Mouse (Mus musculus) liver, embryonic 12.5 days (tissue): ENCODE data around the gene Il9. TPM values are rescaled to one million over a fixed set of nuclear protein-coding genes. Genes with fewer than 3 reads are reported as not detected.

Source experiments
- ATAC-seq: fragments of 200-750 bp; cut with Nextera tagmentation; 2 replicates; pipeline ENCODE4 v1.8.0; 2017; ENCODE audit warnings: moderate number of reproducible peaks, mild to moderate bottlenecking, moderate library complexity
- H3K27ac ChIP-seq: fragments of 300-500 bp; sonication (generic); 2 replicates; pipeline ENCODE4 v1.5.1; 2016; ENCODE audit warnings: mild to moderate bottlenecking
- H3K27me3 ChIP-seq: fragments of 300-500 bp; sonication (generic); replicated peaks from 2 replicates; pipeline ENCODE4 v1.6.1; 2016; ENCODE audit warnings: mild to moderate bottlenecking, moderate library complexity
- H3K36me3 ChIP-seq: fragments of 300-500 bp; sonication (generic); 2 replicates; pipeline ENCODE4 v1.6.1; 2016; ENCODE audit warnings: mild to moderate bottlenecking, moderate library complexity
- H3K4me1 ChIP-seq: fragments of 300-500 bp; sonication (generic); 2 replicates; pipeline ENCODE4 v1.6.1; 2016
- H3K4me2 ChIP-seq: fragments of 300-500 bp; sonication (generic); 2 replicates; pipeline ENCODE4 v1.6.1; 2016; ENCODE audit warnings: mild to moderate bottlenecking, moderate library complexity
- H3K4me3 ChIP-seq: fragments of 300-500 bp; sonication (generic); 2 replicates; pipeline ENCODE4 v1.5.1; 2016; ENCODE audit warnings: mild to moderate bottlenecking, moderate library complexity
- H3K9ac ChIP-seq: fragments of 300-500 bp; sonication (generic); 2 replicates; pipeline ENCODE4 v1.6.1; 2016; ENCODE audit warnings: mild to moderate bottlenecking, moderate library complexity
- H3K9me3 ChIP-seq: fragments of 300-500 bp; sonication (generic); replicated peaks from 2 replicates; pipeline ENCODE4 v1.6.1; 2016; ENCODE audit warnings: mild to moderate bottlenecking, moderate library complexity
- WGBS: fragments of 180-500 bp; shearing (Covaris S2); methylation state at CpG from one replicate; pipeline ENCODE4 v1.1.7; 2016; ENCODE audit not compliant: insufficient replicate concordance; 5-methylcytosine and 5-hydroxymethylcytosine counted together
- polyA plus RNA-seq: library from polyadenylated mRNA; unstranded; fragments of >200 nt; fragmentation: Nextera tagmentation; extraction: Ambion mirVana; gene quantifications from 2 replicates; pipeline ENCODE4 v1.2.1, GENCODE M21; 2016

Gene Il9
- polyA plus RNA-seq, 1 experiment from 2014 or later = not detected

GRCm38 (mm10) chr13:56468536-56468935 is 13.5 kb downstream of the Il9 start:
- H3K4me2 ChIP-seq = no peak overlapping the region
- H3K27ac ChIP-seq = no peak overlapping the region
- H3K4me3 ChIP-seq = no peak overlapping the region
- H3K36me3 ChIP-seq = no peaks in the 10 kb centered on the region
- H3K27me3 ChIP-seq = no peaks in the 10 kb centered on the region
- 75% methylated on average over 4 of the region's 4 CpGs for WGBS
- no peaks in the 10 kb centered on the region for H3K9me3 ChIP-seq
- H3K9ac ChIP-seq = no peak overlapping the region
- no peaks in the 10 kb centered on the region for H3K4me1 ChIP-seq
- ATAC-seq = no peak

GRCm38 (mm10) chr13:56467786-56468185 is 14.3 kb downstream of the Il9 start:
- H3K27me3 ChIP-seq = no peaks in the 10 kb centered on the region
- no peaks in the 10 kb centered on the region for H3K36me3 ChIP-seq
- WGBS = 77% methylated on average over 7 of the region's 7 CpGs
- ATAC-seq = no peak
- H3K4me3 ChIP-seq = no peak overlapping the region
- no peaks in the 10 kb centered on the region for H3K9me3 ChIP-seq
- no peaks in the 10 kb centered on the region for H3K4me1 ChIP-seq
- no peak overlapping the region for H3K4me2 ChIP-seq
- no peak overlapping the region for H3K9ac ChIP-seq
- H3K27ac ChIP-seq = no peak overlapping the region

GRCm38 (mm10) chr13:56463750-56464149 is 18.3 kb downstream of the Il9 start:
- H3K4me1 ChIP-seq = no peaks in the 10 kb centered on the region
- no peak for ATAC-seq
- H3K9me3 ChIP-seq = no peaks in the 10 kb centered on the region
- no peak overlapping the region for H3K27ac ChIP-seq
- no peaks in the 10 kb centered on the region for H3K36me3 ChIP-seq
- no peaks in the 10 kb centered on the region for H3K27me3 ChIP-seq
- H3K4me2 ChIP-seq = no peak overlapping the region
- H3K9ac ChIP-seq = no peak overlapping the region
- H3K4me3 ChIP-seq = no peak overlapping the region
- WGBS = 69% methylated on average over 6 of the region's 6 CpGs

GRCm38 (mm10) chr13:56463261-56463660 is 18.8 kb downstream of the Il9 start:
- Histone ChIP-seq H3K9me3 (no peaks in the 10 kb centered on the region), H3K4me1 (no peaks in the 10 kb centered on the region)
- ATAC-seq = no peak

GRCm38 (mm10) chr13:56462791-56463190 is 19.3 kb downstream of the Il9 start:
- H3K4me2 ChIP-seq = no peak overlapping the region
- H3K27ac ChIP-seq = no peak overlapping the region
- WGBS = 75% methylated on average over 4 of the region's 4 CpGs
- no peaks in the 10 kb centered on the region for H3K27me3 ChIP-seq
- no peak overlapping the region for H3K4me3 ChIP-seq
- no peaks in the 10 kb centered on the region for H3K36me3 ChIP-seq
- no peak overlapping the region for H3K9ac ChIP-seq
- H3K9me3 ChIP-seq = no peaks in the 10 kb centered on the region
- ATAC-seq = no peak
- no peaks in the 10 kb centered on the region for H3K4me1 ChIP-seq

More at GRCm38 (mm10) chr13:56463261-56463660, 18.8 kb downstream of the Il9 start:
- Histone ChIP-seq H3K4me3 (no peak overlapping the region), H3K27ac (no peak overlapping the region), H3K36me3 (no peaks in the 10 kb centered on the region), H3K9ac (no peak overlapping the region), H3K27me3 (no peaks in the 10 kb centered on the region), H3K4me2 (no peak overlapping the region)
- 74% methylated on average over 7 of the region's 7 CpGs for WGBS

- Histone ChIP-seq H3K9ac (no peak overlapping the region), H3K4me3 (no peak overlapping the region), H3K4me1 (no peaks in the 10 kb centered on the region), H3K36me3 (no peaks in the 10 kb centered on the region), H3K9me3 (no peaks in the 10 kb centered on the region), H3K4me2 (no peak overlapping the region), H3K27ac (no peak overlapping the region), H3K27me3 (no peaks in the 10 kb centered on the region)
- ATAC-seq = no peak
- 49% methylated on average over 4 of the region's 4 CpGs for WGBS
These were observed 20.6 kb downstream of the Il9 start for GRCm38 (mm10) chr13:56461460-56461859.

GRCm38 (mm10) chr13:56458001-56458400 is 24.0 kb downstream of the Il9 start:
- Histone ChIP-seq H3K4me3 (no peak overlapping the region), H3K4me1 (no peaks in the 10 kb centered on the region), H3K4me2 (no peak overlapping the region), H3K36me3 (no peaks in the 10 kb centered on the region), H3K27ac (no peak overlapping the region), H3K27me3 (no peaks in the 10 kb centered on the region), H3K9ac (no peak overlapping the region), H3K9me3 (no peaks in the 10 kb centered on the region)
- no peak for ATAC-seq
- 50% methylated on average over 9 of the region's 9 CpGs for WGBS

- no peaks in the 10 kb centered on the region for H3K9me3 ChIP-seq
- no peak overlapping the region for H3K4me3 ChIP-seq
- 72% methylated on average over 8 of the region's 8 CpGs for WGBS
- no peak overlapping the region for H3K9ac ChIP-seq
- 0 out of 2 replicates have a peak, but pooled peaks cover 3% of the 10 kb centered on the region for H3K27me3 ChIP-seq
- no peaks in the 10 kb centered on the region for H3K4me1 ChIP-seq
- ATAC-seq = no peak
- H3K4me2 ChIP-seq = no peak overlapping the region
- no peak overlapping the region for H3K27ac ChIP-seq
- H3K36me3 ChIP-seq = no peaks in the 10 kb centered on the region
These were observed 32.0 kb downstream of the Il9 start for GRCm38 (mm10) chr13:56450035-56450434.

- no peaks in the 10 kb centered on the region for H3K9me3 ChIP-seq
- ATAC-seq = no peak
- no peaks in the 10 kb centered on the region for H3K36me3 ChIP-seq
- no peak overlapping the region for H3K9ac ChIP-seq
- 64% methylated on average over 10 of the region's 10 CpGs for WGBS
- H3K4me2 ChIP-seq = no peak overlapping the region
- no peaks in the 10 kb centered on the region for H3K4me1 ChIP-seq
- H3K4me3 ChIP-seq = no peak overlapping the region
- 0 out of 2 replicates have a peak, but pooled peaks cover 3% of the 10 kb centered on the region for H3K27me3 ChIP-seq
- H3K27ac ChIP-seq = no peak overlapping the region
These were observed 32.6 kb downstream of the Il9 start for GRCm38 (mm10) chr13:56449239-56450030.

- Histone ChIP-seq H3K9ac (no peak overlapping the region), H3K4me3 (no peak overlapping the region), H3K27ac (no peak overlapping the region), H3K27me3 (peaks cover 12% of the 10 kb centered on the region), H3K9me3 (no peaks in the 10 kb centered on the region), H3K36me3 (no peaks in the 10 kb centered on the region), H3K4me1 (no peaks in the 10 kb centered on the region), H3K4me2 (no peak overlapping the region)
- WGBS = 67% methylated on average over 6 of the region's 6 CpGs
- ATAC-seq = no peak
These were observed 37.0 kb downstream of the Il9 start for GRCm38 (mm10) chr13:56444996-56445395.

GRCm38 (mm10) chr13:56444112-56444511 is 37.9 kb downstream of the Il9 start:
- Histone ChIP-seq H3K4me2 (no peak overlapping the region), H3K27ac (no peak overlapping the region), H3K4me1 (no peaks in the 10 kb centered on the region), H3K9me3 (no peaks in the 10 kb centered on the region), H3K27me3 (peaks cover 21% of the 10 kb centered on the region), H3K36me3 (no peaks in the 10 kb centered on the region), H3K9ac (no peak overlapping the region), H3K4me3 (no peak overlapping the region)
- 60% methylated on average over 3 of the region's 3 CpGs for WGBS
- no peak for ATAC-seq

GRCm38 (mm10) chr13:56443411-56443810 is 38.6 kb downstream of the Il9 start:
- Histone ChIP-seq H3K36me3 (no peaks in the 10 kb centered on the region), H3K4me1 (no peaks in the 10 kb centered on the region), H3K9ac (no peak overlapping the region), H3K27me3 (peaks cover 28% of the 10 kb centered on the region), H3K9me3 (no peaks in the 10 kb centered on the region), H3K4me3 (no peak overlapping the region), H3K4me2 (no peak overlapping the region), H3K27ac (no peak overlapping the region)
- no peak for ATAC-seq
- 51% methylated on average over 7 of the region's 7 CpGs for WGBS
